Mouse (Mus musculus): ENCODE data around the gene Pla2g7.
"Not testable (repeated sequence)": the region's sequence is repeated elsewhere in the genome, so short reads cannot be mapped to it uniquely, and the experiment has no call there.

The Pla2g7 gene

DNA sequence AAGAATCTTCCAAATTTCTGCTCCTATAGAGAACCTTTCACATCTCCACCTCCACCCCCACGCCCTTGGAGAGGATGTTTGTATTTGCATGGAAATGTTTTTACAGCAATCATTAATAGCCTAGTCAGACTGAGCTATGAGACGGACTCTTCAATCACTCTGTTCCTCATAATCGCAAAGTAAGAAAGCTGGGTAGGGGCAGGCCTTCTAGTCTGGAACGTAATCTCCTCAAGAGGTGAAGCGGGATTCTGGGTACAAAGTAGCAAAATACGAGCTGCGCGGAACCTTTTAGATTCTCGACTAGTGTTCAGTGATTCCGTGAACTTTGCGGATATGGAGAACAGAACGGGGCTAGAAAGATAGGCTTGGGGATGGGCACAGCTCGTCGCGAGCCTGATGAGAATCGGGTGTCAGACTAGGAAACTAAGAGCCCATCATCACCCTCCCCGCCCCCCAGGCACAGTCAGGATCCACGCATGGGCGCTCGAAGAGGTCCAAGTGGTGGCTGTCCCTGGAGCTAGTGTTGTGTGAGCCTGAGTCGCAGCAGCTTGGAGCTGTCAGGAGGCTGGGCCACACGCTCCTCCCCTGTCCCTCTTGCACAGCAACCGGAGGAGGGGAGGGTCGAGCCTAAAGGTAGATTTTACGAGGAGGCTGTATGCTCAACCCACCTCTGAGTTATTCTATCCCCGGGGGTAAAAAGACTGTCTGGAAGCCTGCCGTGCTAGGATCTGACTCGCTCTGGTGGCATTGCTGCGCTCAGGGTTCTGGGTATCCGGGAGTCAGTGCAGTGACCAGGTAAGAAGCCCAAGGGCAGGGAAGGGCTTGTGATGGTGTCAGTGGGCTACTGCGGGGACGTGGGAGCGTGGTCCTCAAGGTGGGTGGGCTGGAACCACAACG lies at the start of gene Pla2g7:
Gene Pla2g7 (plus strand): TSS at position 107 of the 897 bp plus-strand sequence.
- peak; percentile 8 to 15 for DNase-seq

GRCm38 (mm10) chr17:43518644-43519409 lies 49.1 kb upstream of the Pla2g7 start:
- DNase-seq: peak; percentile 48 to 66

DNA sequence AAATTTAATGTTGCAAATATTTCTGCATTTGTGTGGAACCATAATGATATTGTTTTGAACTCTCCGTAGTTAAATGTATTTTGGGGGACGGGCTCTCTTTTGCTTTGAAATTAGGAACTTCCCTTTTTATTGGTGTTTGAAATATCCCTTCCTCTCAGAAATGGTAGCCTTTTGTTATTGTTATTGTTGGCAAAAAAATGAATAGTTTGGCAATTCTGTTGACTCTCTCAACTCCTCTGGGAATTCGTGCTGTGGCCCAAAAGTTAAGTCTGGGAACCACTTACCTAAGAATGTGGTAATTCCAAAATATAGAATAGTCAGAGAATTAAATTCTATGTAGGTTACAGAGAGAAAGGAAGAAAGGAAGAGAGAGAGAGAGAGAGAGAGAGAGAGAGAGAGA lies 47.7 kb upstream of the Pla2g7 start:
- no peak for DNase-seq

GRCm38 (mm10) chr17:43530507-43530906 lies 37.4 kb upstream of the Pla2g7 start:
- DNase-seq: no peak

DNA sequence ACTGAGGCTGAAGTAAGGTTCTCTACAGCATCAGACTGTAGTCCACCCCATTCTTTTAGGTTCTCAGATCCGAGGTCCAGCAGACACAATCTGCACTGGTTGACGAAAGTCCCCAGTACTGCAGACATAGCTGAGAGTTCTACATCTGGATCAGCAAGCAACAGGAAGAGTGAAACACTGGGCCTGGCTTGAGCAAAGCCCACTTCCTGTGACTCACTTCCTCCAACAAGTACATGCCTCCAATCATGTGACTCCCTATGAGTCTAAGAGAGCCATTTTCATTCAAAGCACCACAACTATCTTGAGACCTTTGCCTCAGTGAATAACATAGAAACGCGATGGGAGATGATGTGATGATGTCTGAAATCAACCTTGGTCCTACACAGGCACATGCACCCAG lies 36.7 kb upstream of the Pla2g7 start:
- no peak for DNase-seq

GRCm38 (mm10) chr17:43534362-43535222 lies 33.3 kb upstream of the Pla2g7 start:
- DNase-seq: peak in 1 of 2 experiments; percentile 14

GRCm38 (mm10) chr17:43536841-43537240 lies 31.1 kb upstream of the Pla2g7 start:
- DNase-seq: not testable (repeated sequence)

DNA sequence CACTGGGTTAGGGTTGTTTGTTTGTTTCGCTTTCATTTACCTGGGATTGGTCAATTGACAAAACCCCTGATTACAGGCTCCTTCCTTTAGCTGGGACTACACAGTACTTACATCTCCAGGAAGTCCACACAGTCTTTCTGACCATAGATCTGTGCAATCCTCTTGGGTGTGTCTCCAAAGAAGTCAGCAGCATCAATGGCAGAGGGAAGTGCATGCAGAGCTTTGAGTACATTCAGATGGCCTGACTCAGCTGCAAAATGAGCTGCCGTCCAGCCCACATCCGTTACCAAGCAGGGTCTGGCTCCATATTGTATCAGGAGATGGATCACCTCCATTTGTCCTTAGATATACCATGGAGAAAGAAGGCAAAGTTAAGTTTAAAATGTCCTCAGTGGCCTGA lies 29.1 kb upstream of the Pla2g7 start:
- no peak for DNase-seq

DNA sequence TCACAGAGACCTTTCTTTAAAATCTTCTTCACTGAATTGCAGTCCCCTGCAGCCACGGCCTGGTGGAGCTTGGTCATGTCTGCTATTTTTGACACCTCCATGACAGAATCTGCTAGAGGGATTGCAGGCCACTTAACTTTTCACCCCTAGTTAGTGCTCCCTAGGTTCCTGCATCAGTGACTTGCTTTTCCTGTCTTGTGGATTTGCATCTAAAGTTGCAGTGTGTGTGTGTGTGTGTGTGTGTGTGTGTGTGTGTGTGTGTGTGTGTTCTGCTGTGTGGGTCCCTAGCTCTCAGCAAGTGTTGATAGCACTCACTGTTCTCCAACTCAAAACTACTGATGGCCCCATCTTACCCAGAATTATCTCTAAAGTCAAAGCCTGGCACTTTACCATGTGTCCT lies 24.4 kb upstream of the Pla2g7 start, which contains the start of gene Ankrd66:
Gene Ankrd66 (minus strand): TSS at position 101 of the 400 bp plus-strand sequence.
- no peak for DNase-seq

DNA sequence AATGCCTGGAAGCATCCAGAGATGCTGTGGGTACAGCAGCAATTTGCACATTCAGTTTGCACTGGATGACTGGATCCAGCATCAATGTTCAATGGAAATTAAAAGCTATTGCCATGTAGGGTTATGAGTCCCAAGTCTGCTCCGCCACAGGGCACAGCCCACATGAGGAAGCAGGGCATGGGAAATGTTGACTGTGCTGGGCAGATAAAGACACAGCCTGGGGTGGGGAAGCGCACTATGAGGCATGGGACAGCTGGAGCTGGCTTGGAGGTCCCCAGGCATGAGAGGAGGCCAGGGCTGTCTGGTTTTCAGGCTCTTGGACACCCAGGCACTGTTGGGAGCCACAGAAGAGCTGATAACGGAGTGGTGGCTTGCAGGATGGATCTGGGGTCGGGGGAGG lies 23.9 kb upstream of the Pla2g7 start:
- no peak for DNase-seq

GRCm38 (mm10) chr17:43551122-43551630 lies 16.7 kb upstream of the Pla2g7 start:
- DNase-seq: no peak

DNA sequence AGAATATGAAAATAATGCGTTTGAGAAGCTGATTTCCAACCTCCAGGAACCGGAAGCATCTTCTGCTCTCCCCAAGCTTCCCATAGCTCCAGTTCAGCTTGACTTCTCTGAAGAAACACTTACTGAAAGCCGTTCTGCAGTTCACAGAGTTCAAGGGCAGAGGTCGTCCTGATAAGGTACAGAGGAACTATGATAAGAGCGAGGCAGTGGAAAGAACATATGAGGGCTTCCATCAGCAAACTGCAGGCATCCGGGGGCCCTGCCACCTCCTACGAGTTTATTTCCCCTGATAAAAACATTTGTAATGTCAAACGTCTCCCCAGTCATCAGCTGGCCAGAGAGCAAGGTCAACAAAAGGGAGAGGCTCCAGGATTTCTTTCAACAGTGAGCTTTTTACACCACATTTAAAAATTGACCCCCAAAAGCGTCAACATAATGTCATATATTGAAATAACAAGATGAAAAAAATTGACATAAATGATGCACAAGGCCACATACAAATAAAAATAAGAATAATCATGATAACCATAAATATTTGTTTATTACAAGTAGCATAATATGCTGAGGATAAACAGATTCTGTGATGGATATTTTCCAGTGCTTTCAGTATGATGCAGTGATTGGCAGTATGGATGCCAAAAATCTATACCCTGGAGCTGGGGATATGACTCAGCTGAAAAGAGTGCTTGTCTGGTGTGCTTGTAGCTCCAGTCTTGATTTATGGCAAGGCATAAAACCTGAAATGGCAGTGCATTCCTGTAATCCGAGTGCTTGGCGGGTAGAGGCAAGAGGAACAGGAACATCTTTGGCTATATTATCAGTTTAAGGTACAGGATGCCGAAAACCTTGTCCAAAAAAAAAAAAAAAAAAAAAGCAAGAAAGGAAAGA lies 13.1 kb upstream of the Pla2g7 start:
- DNase-seq: no peak

GRCm38 (mm10) chr17:43557104-43557503 lies 10.8 kb upstream of the Pla2g7 start:
- no peak for DNase-seq

GRCm38 (mm10) chr17:43557541-43558090 lies 10.3 kb upstream of the Pla2g7 start:
- peak; percentile 19 to 25 for DNase-seq

DNA sequence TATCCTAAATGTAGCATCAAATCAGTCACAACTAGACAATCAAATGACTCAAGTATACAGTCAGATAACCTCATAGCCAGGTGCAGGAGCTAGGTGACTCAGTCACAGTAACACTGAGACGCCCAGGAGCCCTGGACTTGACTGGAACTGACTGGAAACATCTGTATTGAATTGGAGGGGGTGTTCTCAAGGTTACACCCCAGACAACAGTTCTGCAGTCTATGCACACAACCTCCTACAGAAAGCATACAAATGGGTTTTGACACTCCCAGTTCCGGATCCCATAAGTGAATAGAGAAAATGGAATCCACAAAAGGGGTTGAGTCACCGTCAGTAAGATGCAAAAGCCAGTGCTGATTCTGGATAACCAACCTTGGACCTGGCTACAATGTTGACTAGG lies 9.2 kb upstream of the Pla2g7 start:
- no peak for DNase-seq

GRCm38 (mm10) chr17:43563192-43563987 lies 4.5 kb upstream of the Pla2g7 start:
- DNase-seq: no peak

DNA sequence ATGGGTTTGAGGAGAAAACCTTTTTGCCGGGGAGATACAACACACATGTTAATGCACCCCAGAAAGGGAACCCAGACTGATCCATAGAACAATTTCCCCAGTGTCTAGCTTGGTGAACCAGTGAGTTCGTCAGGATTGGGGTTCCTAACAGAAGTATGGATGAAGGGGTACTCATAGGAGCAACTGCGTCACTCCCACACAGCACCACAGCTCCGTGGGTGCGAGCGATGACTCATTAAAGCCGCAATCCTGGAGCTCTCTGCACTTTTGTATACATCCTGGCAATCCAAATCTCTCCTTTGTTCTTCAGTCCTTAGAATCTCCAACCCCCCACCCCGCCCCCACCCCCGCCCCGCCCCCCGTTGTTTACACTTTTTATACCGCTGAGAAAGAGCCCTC lies 306 bp upstream of the Pla2g7 start:
- DNase-seq: no peak

- no peak for DNase-seq
Observed at GRCm38 (mm10) chr17:43569287-43569686, 1.4 kb downstream of the Pla2g7 start.

DNA sequence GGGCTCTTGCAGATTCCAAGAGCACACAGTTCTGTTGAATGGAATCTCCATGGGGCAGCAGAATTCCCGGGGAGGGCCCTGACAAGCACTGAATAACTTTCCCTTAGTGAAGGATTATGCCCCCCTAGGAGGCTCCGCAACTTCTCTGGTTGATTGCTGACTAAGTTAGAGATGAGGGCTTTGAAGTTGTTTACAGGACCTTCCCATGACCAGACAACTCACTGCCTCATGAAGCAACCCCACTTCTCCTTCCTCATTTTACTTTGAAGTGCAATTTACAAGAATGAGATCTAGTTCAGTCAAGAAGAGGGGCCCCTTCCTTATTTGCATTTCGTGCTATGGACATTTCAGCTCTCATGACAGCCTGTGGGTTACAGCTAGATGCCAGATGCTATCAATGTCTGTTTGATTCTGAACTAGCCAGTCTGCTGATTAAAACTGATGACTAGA lies 5.8 kb downstream of the Pla2g7 start:
- no peak for DNase-seq

- DNase-seq: no peak
Observed at GRCm38 (mm10) chr17:43580456-43580855, 12.6 kb downstream of the Pla2g7 start.
